8 mouse cellular contexts compared by ENCODE assay signal in genomic region chr12:112720890-112721423, GRCm38 (mm10). TPM values are rescaled to one million over a fixed set of nuclear protein-coding genes. Genes with fewer than 3 reads are reported as not detected.
DNase-seq lines count a peak whose midpoint lies in the region; ATAC-seq and TF ChIP-seq lines count a peak whose summit lies in the region.

No protein-coding gene starts in this region.

- peak overlapping the region; percentile 99 for H3K4me2 ChIP-seq in heart, embryonic 15.5 days
- peak overlapping the region; percentile 99 for H3K4me2 ChIP-seq in intestine, postnatal 0 days (replicated peaks; ENCODE audit: low read depth)
- H3K4me2 ChIP-seq in midbrain, embryonic 16.5 days (ENCODE audit: low read length) = peak overlapping the region; percentile 69

- H3K4me1 ChIP-seq in heart, embryonic 15.5 days (replicated peaks) = peaks cover 27% of the 10 kb centered on the region
- no peaks in the 10 kb centered on the region for H3K4me1 ChIP-seq in cortical plate, adult 2 months (ENCODE audit: control insufficient read depth, insufficient read depth, low read length)
- no peaks in the 10 kb centered on the region; the same call in 1 of the 2 replicates for H3K4me1 ChIP-seq in intestine, postnatal 0 days (replicated peaks; ENCODE audit: control insufficient read depth, insufficient read depth, low read length)
- peaks cover 16% of the 10 kb centered on the region for H3K4me1 ChIP-seq in midbrain, embryonic 16.5 days (ENCODE audit: control insufficient read depth, insufficient read depth, low read length)

- no peak for TF ChIP-seq CTCF in cortical plate, adult 2 months (IDR thresholded peaks at IDR 0.05; ENCODE audit: extremely low read depth, insufficient read depth, low read length)
- TF ChIP-seq CTCF in intestine, postnatal 0 days (IDR thresholded peaks at IDR 0.05; ENCODE audit: low read depth) = no peak

- DNase-seq in heart, adult 11 months = no peak
- DNase-seq in natural killer cell, adult 2 months (ENCODE audit: low spot score in 2 of 2) = no peak
- no peak for DNase-seq in cerebellum, adult 9-11 months

- TF ChIP-seq POLR2A in cortical plate, adult 2 months (IDR thresholded peaks at IDR 0.05; ENCODE audit: extremely low read depth, insufficient read depth, low read length) = no peak

- H3K4me3 ChIP-seq in heart, embryonic 15.5 days = peak overlapping the region; percentile 84
- H3K4me3 ChIP-seq in cortical plate, adult 2 months (ENCODE audit: insufficient read depth, low read length) = peak overlapping the region; percentile 63; the same call in 1 of the 2 replicates
- H3K4me3 ChIP-seq in intestine, postnatal 0 days (ENCODE audit: low read depth, low read length) = peak overlapping the region; percentile 84
- peak overlapping the region; percentile 86 for H3K4me3 ChIP-seq in midbrain, embryonic 16.5 days (ENCODE audit: low read depth, low read length)

- H3K9me3 ChIP-seq in heart, embryonic 15.5 days (replicated peaks) = no peaks in the 10 kb centered on the region
- H3K9me3 ChIP-seq in intestine, postnatal 0 days (ENCODE audit: control insufficient read depth) = no peaks in the 10 kb centered on the region
- H3K9me3 ChIP-seq in midbrain, embryonic 16.5 days (replicated peaks; ENCODE audit: control insufficient read depth, low read length, poor library complexity, severe bottlenecking) = no peaks in the 10 kb centered on the region

- H3K27me3 ChIP-seq in heart, embryonic 15.5 days = peaks cover 17% of the 10 kb centered on the region
- no peaks in the 10 kb centered on the region for H3K27me3 ChIP-seq in intestine, postnatal 0 days (replicated peaks; ENCODE audit: control insufficient read depth, insufficient read depth, low read length)
- H3K27me3 ChIP-seq in midbrain, embryonic 16.5 days (ENCODE audit: control insufficient read depth, insufficient read depth, low read depth, low read length) = no peaks in the 10 kb centered on the region

- ATAC-seq in heart, embryonic 15.5 days (replicated peaks; ENCODE audit: insufficient number of reproducible peaks, insufficient read depth, low FRiP score, low read depth) = no peak
- ATAC-seq in intestine, postnatal 0 days = no peak
- ATAC-seq in midbrain, embryonic 16.5 days = no peak
- ATAC-seq in megakaryocyte-erythroid progenitor cell, adult 5-6 weeks (replicated peaks; ENCODE audit: low FRiP score, low TSS enrichment, poor library complexity, severe bottlenecking) = no peak

- WGBS in heart, embryonic 15.5 days = 42% methylated on average over 12 of the region's 12 CpGs
- 29% methylated on average over 12 of the region's 12 CpGs for WGBS in intestine, postnatal 0 days
- WGBS in midbrain, embryonic 16.5 days = 36% methylated on average over 12 of the region's 12 CpGs

- H3K27ac ChIP-seq in heart, embryonic 15.5 days = peak overlapping the region; percentile 80
- H3K27ac ChIP-seq in cortical plate, adult 2 months (ENCODE audit: insufficient read depth, low read length) = no peak overlapping the region
- peak overlapping the region; percentile 98 for H3K27ac ChIP-seq in intestine, postnatal 0 days (ENCODE audit: low read depth, low read length)
- H3K27ac ChIP-seq in midbrain, embryonic 16.5 days (ENCODE audit: low read length) = no peak overlapping the region

- H3K9ac ChIP-seq in heart, embryonic 15.5 days = peak overlapping the region; percentile 81; the same call in 1 of the 2 replicates
- peak overlapping the region; percentile 87 for H3K9ac ChIP-seq in intestine, postnatal 0 days (ENCODE audit: low read depth, low read length)
- peak overlapping the region; percentile 94 for H3K9ac ChIP-seq in midbrain, embryonic 16.5 days (ENCODE audit: low read depth, low read length)

- no peaks in the 10 kb centered on the region for H3K36me3 ChIP-seq in heart, embryonic 15.5 days
- H3K36me3 ChIP-seq in intestine, postnatal 0 days (ENCODE audit: control insufficient read depth, insufficient read depth) = peaks cover 21% of the 10 kb centered on the region; the same call in 1 of the 2 replicates
- no peaks in the 10 kb centered on the region for H3K36me3 ChIP-seq in midbrain, embryonic 16.5 days (ENCODE audit: control insufficient read depth, insufficient read depth, low read length)

RNA-seq across cellular contexts. Expression of gene Cep170b, which starts 0.7 kb away (rescaled TPM):
- 4.8 and 7.9 TPM in 2 replicates for polyA plus RNA-seq in heart, embryonic 15.5 days (2015; fragmentation: Nextera tagmentation; extraction: Ambion mirVana)
- 129 and 131 TPM in 2 replicates for polyA plus RNA-seq in cortical plate, adult 2 months (2012; rRNA removed)
- 12.7 and 13.4 TPM in 2 replicates for polyA plus RNA-seq in intestine, postnatal 0 days (2015; fragmentation: Nextera tagmentation; extraction: Ambion mirVana)
- polyA plus RNA-seq in midbrain, embryonic 16.5 days (2015; fragmentation: Nextera tagmentation; extraction: Ambion mirVana) = 36.0 and 39.4 TPM in 2 replicates
- 0.07 and 2.0 TPM in 2 replicates for total RNA-seq in megakaryocyte-erythroid progenitor cell, adult 5-6 weeks (2014; fragmentation: Nextera tagmentation)
- total RNA-seq in megakaryocyte-erythroid progenitor cell, adult 5-6 weeks (2017) = 0.11 and 20.5 TPM in 2 replicates

RNA-seq across cellular contexts. Expression of gene Pld4, which starts 39.5 kb away (rescaled TPM):
- polyA plus RNA-seq in heart, embryonic 15.5 days (2015; fragmentation: Nextera tagmentation; extraction: Ambion mirVana) = 7.2 and 34.0 TPM in 2 replicates
- polyA plus RNA-seq in cortical plate, adult 2 months (2012; rRNA removed) = 16.3 and 18.9 TPM in 2 replicates
- polyA plus RNA-seq in intestine, postnatal 0 days (2015; fragmentation: Nextera tagmentation; extraction: Ambion mirVana) = 6.7 and 6.9 TPM in 2 replicates
- polyA plus RNA-seq in midbrain, embryonic 16.5 days (2015; fragmentation: Nextera tagmentation; extraction: Ambion mirVana) = 4.9 and 5.9 TPM in 2 replicates
- total RNA-seq in megakaryocyte-erythroid progenitor cell, adult 5-6 weeks (2014; fragmentation: Nextera tagmentation) = 1.2 TPM in 1 of 2 replicates, not detected in the other
- total RNA-seq in megakaryocyte-erythroid progenitor cell, adult 5-6 weeks (2017) = 0.14 and 0.46 TPM in 2 replicates

RNA-seq across cellular contexts. Expression of gene Zbtb42, which starts 42.3 kb away (rescaled TPM):
- 4.8 and 7.6 TPM in 2 replicates for polyA plus RNA-seq in heart, embryonic 15.5 days (2015; fragmentation: Nextera tagmentation; extraction: Ambion mirVana)
- 1.3 and 1.7 TPM in 2 replicates for polyA plus RNA-seq in cortical plate, adult 2 months (2012; rRNA removed)
- polyA plus RNA-seq in intestine, postnatal 0 days (2015; fragmentation: Nextera tagmentation; extraction: Ambion mirVana) = 8.1 and 8.3 TPM in 2 replicates
- polyA plus RNA-seq in midbrain, embryonic 16.5 days (2015; fragmentation: Nextera tagmentation; extraction: Ambion mirVana) = 0.73 and 1.2 TPM in 2 replicates
- 0.33 and 0.67 TPM in 2 replicates for total RNA-seq in megakaryocyte-erythroid progenitor cell, adult 5-6 weeks (2014; fragmentation: Nextera tagmentation)
- 0.11 and 6.8 TPM in 2 replicates for total RNA-seq in megakaryocyte-erythroid progenitor cell, adult 5-6 weeks (2017)

RNA-seq across cellular contexts. Expression of gene Akt1, which starts 46.3 kb away (rescaled TPM):
- polyA plus RNA-seq in heart, embryonic 15.5 days (2015; fragmentation: Nextera tagmentation; extraction: Ambion mirVana) = 139 and 169 TPM in 2 replicates
- 168 and 178 TPM in 2 replicates for polyA plus RNA-seq in cortical plate, adult 2 months (2012; rRNA removed)
- 121 and 125 TPM in 2 replicates for polyA plus RNA-seq in intestine, postnatal 0 days (2015; fragmentation: Nextera tagmentation; extraction: Ambion mirVana)
- 58.7 and 60.4 TPM in 2 replicates for polyA plus RNA-seq in midbrain, embryonic 16.5 days (2015; fragmentation: Nextera tagmentation; extraction: Ambion mirVana)
- 101 and 119 TPM in 2 replicates for total RNA-seq in megakaryocyte-erythroid progenitor cell, adult 5-6 weeks (2014; fragmentation: Nextera tagmentation)
- 42.9 and 71.8 TPM in 2 replicates for total RNA-seq in megakaryocyte-erythroid progenitor cell, adult 5-6 weeks (2017)

Comparison
In these comparisons a context has a peak if more than half of its experiments do, and no peak if none do; other contexts are left out.
1. H3K27ac ChIP-seq: peak in heart, embryonic 15.5 days (single experiment) and intestine, postnatal 0 days (single experiment); none in cortical plate, adult 2 months (single experiment) and midbrain, embryonic 16.5 days (single experiment).
2. Peak in every context shown above with its lines, with median percentiles within 50 percentile points of each other: H3K4me2 ChIP-seq, H3K4me3 ChIP-seq and H3K9ac ChIP-seq.